Mouse (Mus musculus) T-cell, adult 2 months (primary cell): ENCODE results near the gene Snca.
"Not testable (repeated sequence)": the region's sequence is repeated elsewhere in the genome, so short reads cannot be mapped to it uniquely, and the experiment has no call there.

Experiments used
- DNase-seq: peaks from one replicate; pipeline ENCODE4 v3.0.0; 2022; ENCODE audit warnings: low spot score

The Snca gene

GRCm38 (mm10) chr6:60717566-60717965 lies 112.1 kb downstream of the Snca start:
- DNase-seq, result no peak

GRCm38 (mm10) chr6:60709997-60710471 lies 119.6 kb downstream of the Snca start:
- no peak for DNase-seq

- no peak for DNase-seq
Observed at GRCm38 (mm10) chr6:60698072-60698471, 131.6 kb downstream of the Snca start.

GRCm38 (mm10) chr6:60687048-60687447 lies 142.6 kb downstream of the Snca start:
- DNase-seq, result not testable (repeated sequence)

- no peak for DNase-seq
Observed at GRCm38 (mm10) chr6:60682233-60682632, 147.4 kb downstream of the Snca start.
